Mouse (Mus musculus): ENCODE measurements around the gene Adcy3.

- TF ChIP-seq FLI1 (IDR thresholded peaks at IDR 0.05; ENCODE audit: low read length), result no peak
- no peak for TF ChIP-seq GATA1 (IDR thresholded peaks at IDR 0.05; ENCODE audit: borderline replicate concordance, low read length)
Observed at GRCm38 (mm10) chr12:4158179-4158578, 25.3 kb downstream of the Adcy3 start.

All from megakaryocyte, embryonic 14.5 days (primary cell).